Mouse (Mus musculus): ENCODE measurements at regions not wholly inside any gene's neighbourhood (a gene's known extent, or its start where the extent isn't known, plus 50 kb on each side); places are given as distances from the start of the nearest gene placed in this dataset.
"Not testable (repeated sequence)": the region's sequence is repeated elsewhere in the genome, so short reads cannot be mapped to it uniquely, and the experiment has no call there.

DNA sequence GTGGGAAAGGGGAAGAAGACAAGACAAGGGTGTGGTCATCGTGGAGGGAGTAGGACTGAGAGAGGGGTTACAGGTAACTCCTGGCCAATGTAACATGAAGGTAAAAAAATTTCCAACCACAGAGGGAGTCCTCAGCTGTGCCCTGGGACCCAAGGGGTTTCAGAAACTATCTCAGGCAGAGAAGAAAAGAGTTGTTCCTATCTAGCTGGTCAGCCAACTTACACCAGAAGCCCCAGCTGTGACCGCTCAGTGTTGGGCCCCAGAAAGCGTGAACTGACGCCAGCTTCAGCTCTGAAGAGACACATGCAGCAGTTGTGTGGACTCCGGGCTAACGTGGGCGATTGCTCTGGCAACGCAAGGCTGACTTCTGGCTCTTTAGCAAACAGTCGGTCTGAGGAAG is 52.2 kb downstream of the Rhob start:
- DNase-seq (ENCODE audit: low spot score in 2 of 2): no peak

DNA sequence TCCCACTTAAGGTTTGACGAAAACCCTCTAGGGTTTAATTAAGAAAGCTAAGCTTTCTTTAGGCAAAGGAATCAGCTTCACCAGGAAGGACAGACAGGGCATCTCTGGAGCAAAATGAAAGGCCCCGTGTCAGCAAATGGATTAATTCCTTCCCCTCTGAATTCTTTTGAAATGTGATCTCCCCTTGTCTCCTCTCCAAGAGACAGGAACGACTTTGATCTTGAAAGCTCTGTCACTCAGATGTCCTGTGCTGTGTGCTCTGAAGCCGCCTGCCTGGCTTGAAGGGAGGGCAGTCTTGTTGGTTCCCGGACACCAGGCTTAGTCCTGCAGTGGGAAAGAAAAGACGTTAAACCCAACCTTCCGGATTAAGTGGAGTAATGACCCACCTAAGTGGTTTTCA is 52.8 kb downstream of the Rhob start:
- no peak for DNase-seq (ENCODE audit: low spot score in 2 of 2)

DNA sequence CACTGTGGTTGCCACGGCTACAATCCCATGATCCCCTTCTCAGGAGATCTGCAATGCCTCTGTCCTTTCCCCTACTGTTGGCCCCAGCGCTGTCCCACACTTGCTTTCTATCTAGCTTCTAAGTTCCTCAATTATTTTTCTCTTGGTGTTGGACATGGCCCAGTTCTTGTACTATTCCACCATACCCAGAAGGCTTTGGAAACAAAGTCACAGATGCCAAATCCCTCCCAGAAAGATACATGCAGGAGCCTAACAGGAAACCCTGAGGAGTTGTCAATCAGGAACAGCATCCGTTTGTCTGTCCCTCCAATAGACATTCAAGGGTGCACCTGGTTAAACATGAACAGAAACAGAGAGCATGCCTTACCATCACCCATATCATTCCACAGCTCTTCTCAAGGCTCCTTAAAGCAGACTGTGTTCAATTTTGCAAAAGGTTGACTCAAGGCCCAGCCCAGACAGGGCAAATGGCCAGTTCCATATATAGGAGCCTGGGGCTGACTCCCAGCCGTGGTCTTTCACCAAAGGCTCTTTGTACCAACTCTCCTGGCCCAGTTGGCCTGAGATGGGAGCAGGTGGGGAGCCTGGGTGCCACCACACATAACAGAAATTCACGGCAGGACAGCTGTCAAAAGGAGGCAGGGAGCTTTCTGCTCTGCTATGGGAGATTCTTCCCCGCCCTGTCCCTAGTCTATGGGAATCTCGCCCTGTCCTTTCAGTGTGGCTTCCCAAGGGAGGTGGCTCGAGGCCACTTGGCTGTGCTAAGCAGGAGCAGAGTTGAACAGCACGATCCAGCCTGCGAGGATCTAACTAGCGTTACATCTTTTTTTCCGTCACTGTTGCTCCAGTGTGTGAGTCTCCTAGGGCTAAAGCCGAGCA is 54.6 kb downstream of the Rhob start:
- DNase-seq (ENCODE audit: low spot score in 2 of 2): no peak

DNA sequence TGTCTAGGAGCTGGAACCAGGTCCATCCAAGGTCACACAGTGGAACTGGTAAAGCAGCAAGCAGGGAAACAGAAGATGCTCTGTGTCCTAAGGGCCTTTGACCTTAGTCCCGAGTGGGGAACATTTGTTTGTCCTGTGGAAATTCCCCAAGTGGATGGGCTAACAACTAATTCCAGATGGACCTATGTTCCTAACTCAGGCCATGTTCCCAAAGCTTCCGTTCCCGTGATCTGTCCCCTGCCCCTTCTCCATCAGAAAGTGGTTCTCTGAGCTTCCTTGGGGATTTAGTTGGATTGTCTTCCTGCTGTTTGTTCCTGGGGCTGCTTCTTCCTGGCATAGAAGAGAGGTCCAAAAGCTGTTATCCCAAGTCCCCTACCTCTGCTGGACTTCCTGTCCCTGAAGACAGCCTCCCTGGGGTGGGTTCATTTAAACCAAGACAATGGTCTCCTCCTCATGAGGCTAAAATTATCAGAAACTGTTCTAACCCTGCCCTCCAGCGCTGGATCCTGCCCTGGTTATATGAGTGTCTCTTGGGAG is 55.8 kb downstream of the Rhob start:
- no peak for DNase-seq (ENCODE audit: low spot score in 2 of 2)

DNA sequence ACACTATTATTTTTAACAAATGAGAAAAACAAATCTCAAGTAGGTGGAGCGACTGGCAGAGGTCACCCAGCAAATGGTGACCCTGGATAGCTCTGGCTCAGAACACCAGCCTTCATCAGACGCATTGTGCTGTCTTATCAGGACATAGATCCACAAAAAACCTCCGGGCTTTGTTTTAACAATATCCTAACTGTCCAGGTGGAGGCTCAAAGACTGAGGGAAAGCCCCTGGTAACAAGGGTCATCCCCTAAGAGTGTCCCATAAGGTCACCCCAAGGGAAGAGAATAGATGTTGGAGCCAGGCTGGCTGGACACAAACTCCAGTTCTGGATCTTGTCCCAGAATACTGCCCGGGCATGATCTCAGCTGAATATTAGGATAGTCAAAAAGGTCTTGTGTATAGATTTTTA is 56.6 kb downstream of the Rhob start:
- DNase-seq (ENCODE audit: low spot score in 2 of 2): no peak

DNA sequence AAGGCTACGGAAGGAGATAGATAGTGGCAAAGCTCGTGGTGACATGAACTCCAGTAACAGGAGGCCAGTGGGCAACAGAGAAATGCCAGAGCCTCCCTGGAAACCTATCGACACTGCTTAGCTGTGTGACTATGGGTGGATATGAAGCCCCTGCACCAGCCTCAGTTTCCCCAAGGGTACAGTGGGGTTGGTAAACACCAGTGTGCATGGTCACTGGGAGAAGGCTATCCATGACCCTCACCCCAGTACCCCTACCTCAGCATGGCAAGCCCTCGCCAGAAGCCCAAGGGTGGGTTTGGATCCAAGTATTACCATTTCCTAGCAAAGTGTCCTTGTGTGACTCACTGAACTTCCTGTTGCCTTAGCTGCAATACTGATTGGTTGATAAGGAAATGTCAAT is 58.5 kb downstream of the Rhob start:
- no peak for DNase-seq (ENCODE audit: low spot score in 2 of 2)

DNA sequence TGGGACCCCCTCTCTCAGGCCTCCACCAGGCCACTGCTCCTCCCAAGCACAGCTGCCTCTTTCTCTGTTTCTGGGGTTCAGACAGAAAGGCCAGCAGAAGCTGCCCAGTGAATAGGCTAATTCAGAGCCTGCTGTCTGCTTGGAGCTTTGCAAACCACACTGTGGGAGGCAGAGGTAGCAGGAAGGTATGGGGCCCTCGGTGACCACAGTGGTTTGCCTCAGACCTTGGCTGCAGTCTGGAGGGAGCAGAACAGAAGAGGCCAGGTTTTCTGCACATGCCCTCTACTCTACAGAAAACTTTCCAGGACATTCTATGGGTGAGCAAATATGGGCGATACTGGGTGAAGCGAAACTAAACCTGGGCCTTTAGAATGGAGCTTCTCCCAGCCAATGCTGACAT is 59.4 kb downstream of the Rhob start:
- no peak for DNase-seq (ENCODE audit: low spot score in 2 of 2)

DNA sequence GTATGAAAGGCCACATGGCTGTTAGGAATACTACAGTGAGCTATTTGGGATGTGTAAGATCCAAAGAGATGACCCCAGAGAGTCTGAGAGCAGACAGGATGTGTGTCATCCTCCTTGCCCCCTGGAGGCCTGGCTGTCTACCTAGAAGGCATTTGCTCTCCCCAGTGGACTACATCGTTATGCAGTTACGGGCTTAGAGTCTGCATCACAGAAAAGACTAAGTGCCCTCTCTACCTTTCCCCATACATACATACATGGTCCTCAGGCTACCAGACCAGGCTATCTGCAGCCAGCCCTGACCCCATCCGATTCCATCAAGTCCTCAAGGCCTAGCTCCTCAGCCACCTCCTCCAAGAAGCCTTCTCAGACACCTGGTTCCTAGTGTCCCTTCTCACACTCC is 59.9 kb downstream of the Rhob start:
- DNase-seq (ENCODE audit: low spot score in 2 of 2): no peak

DNA sequence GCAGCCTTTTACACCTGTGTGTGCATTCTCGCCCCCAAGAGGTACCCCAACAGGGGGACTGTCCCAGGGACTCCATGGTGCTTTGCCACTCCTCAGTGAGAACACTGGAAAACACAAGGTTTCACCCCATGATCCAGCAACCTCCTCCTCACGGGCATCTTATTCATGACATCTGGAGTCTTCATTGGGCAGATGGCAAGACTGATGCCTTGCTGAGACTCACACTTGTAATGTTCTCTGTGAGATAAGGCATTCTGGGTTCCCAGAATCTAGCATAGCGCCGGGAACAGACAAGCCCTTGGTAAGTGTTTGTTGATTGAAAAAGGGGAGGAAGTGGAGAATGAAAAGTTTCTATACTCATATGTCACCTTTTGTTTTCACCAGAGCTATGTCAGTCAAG is 60.3 kb downstream of the Rhob start:
- DNase-seq (ENCODE audit: low spot score in 2 of 2): no peak

DNA sequence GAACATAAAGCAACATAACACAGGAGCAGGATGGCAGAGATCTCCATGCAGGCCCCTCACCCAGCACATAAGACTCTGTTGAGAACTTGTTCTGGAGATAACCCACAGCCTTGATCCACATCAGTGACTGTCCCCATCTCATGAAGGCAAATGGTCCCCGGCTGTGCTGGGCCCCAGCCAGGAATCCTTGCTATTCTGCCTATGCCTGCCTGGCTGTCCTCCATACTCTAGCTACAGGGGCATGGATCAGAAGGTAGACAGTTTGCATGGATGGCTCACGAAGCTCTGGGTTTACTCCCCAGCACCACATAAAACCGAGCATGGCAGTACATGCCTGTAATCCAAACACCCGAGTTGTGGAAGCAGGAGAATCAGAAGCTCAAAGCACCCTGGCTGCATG is 61.2 kb downstream of the Rhob start:
- DNase-seq (ENCODE audit: low spot score in 2 of 2): no peak

DNA sequence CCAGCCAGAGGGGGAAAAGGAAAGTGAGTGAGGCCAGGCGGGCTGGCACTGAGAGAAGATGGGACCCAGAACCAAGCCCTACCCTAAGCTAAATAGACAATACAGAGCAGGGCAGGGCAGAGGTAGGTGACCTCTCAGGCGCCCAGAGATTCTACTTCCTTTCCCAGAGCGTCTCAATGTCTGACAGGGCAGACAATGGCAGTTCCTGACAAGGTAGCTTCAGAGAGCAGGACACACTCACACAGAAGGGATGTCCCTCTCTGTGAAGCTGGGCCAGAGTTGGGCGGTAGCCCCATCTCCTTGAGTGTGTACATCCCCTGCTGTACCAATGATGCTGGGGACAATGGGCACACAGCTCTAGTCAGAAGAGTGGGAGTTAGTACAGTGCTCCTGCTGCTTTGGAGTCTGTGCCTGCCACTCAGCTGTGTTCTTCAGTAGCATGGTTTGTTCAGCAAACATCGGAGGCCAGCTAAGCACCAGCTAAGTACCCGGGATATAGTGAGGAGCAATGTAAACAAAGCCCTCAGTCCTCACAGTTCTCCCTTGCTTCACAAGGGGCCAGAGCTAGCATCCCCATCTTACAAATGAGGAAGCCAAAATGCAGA is 62.7 kb downstream of the Rhob start:
- no peak for DNase-seq (ENCODE audit: low spot score in 2 of 2)

DNA sequence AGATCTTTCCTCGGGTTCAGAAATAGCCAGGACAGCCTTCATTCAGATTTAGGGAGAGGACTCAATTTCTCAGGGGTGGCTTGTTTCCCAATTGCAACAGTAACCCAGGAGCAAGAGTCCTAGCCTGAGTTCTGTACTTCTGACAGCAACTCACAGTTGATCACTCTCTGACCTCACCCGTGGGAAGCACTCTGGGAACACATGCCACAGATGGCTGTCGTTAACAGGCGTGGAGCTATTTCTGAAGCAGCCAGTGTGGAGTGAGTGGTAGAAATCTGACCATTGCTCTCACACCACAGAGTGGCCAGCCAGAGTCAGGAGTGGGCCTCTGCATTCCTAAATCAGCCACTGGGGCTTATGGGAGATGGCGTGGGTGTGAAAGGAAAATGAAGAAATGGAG is 63.3 kb downstream of the Rhob start:
- DNase-seq (ENCODE audit: low spot score in 2 of 2): no peak

DNA sequence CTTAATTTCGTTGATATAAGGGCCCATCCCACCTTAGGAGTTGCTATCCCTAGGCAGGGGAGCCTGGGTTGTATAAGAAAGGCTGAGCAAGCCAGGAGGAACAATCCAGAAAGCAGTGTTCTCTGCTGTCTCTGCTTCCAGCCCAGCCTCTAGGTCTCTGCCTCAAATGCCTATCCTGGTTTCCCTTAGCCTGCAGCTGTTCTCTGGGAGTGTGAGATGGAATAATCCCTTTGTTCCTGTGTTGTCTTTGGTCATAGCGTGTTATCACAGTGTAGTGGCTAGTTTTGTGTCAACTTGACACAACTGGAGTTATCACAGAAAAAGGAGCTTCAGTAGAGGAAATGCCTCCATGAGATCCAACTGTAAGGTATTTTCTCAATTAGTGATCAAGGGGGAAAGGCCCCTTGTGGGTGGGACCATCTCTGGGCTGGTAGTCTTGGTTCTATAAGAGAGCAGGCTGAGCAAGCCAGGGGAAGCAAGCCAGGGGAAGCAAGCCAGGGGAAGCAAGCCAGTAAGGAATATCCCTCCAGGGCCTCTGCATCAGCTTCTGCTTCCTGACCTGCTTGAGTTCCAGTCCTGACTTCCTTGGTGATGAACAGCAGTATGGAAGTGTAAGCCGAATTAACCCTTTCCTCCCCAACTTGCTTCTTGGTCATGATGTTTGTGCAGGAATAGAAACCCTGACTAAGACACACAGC is 64.0 kb downstream of the Rhob start:
- DNase-seq (ENCODE audit: low spot score in 2 of 2): not testable (repeated sequence)

DNA sequence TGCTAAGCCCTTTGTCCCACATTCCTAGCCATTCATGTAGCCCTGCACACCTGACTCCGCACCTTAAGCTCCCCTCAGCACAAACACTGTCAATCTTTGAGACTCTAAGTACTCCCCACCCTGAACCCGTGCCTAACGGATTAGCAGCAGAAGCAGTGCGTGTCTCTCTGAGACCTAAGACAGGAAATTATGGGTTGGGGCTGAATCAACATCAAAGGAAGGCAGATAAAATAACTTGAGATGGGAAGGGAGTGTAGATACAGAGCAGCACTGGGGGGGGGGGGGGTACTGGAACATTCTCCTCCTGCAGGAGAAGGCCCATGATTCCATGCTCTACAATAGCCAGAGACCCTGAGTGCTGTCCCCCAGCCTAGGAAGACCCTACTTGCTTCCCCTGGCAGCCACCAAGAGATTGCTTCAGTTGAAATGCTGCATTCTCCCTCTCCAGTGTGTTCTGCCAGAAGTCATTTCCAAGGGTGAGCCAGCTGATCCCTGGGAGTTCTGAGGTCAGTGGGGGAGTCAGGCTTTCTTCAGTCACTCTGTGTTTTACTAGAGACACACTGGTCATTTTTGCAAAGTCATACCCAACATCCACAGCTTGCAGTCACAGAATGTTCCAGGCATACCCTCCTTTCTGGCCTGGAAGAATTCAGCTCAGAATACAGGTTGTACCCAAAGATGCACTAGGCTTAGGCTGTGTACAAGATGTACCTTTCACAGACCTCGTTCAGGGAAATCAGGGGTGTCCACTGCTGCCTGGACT is 71.4 kb downstream of the Rhob start:
- no peak for DNase-seq (ENCODE audit: low spot score in 2 of 2)

DNA sequence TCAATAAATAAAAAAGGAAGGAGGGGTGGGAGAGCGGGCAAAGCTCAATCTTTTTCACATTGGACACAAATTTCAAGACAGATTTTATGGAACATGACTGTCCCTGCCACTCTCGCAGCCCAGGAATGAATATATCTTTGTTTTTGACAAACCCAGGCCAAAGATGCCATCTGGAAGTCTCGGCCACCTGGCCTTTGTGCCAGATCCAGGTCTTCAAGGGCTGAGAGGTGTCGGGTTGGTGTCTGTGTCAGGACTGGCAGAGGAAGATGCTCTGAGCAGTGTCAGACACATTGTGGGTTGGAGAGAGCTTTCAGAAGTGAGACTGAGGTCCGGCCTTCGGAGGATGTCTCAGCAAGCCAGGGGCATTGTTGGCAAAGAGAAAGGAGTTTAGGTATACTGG is 75.3 kb downstream of the Rhob start:
- DNase-seq (ENCODE audit: low spot score in 2 of 2): no peak

DNA sequence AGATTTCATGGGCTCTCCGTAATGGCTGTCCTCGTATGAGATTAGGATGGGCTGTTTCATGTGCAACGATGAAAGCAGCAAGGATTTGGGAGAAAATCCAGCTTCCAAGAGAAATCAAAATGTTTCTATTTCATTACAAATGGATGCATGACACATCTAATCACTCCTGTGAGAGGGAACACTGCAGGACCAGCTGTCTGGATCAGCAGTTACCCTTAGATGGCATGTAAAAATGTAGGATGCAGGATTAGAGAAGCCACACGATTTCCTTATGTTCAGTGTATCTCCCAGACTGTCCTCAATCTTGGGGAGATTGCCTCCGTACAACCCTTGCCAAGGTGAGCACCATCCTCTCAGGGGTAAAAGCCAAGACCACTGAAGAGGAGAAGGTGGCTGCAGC is 77.1 kb downstream of the Rhob start:
- no peak for DNase-seq (ENCODE audit: low spot score in 2 of 2)

DNA sequence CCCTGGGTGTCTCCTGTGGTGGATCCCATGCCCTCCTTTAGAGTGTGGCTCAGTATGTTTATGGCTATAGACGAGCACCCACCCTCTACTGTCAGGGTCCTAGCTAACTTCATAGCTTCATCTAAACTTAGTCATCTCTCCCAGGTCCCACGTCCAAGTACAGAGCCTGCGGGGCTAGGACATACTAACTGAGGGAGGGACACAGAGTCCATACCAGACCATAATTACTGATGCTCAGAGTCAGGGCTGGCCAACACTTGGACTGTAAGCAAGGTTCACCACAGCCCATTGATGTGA is 78.6 kb downstream of the Rhob start:
- DNase-seq (ENCODE audit: low spot score in 2 of 2): no peak

DNA sequence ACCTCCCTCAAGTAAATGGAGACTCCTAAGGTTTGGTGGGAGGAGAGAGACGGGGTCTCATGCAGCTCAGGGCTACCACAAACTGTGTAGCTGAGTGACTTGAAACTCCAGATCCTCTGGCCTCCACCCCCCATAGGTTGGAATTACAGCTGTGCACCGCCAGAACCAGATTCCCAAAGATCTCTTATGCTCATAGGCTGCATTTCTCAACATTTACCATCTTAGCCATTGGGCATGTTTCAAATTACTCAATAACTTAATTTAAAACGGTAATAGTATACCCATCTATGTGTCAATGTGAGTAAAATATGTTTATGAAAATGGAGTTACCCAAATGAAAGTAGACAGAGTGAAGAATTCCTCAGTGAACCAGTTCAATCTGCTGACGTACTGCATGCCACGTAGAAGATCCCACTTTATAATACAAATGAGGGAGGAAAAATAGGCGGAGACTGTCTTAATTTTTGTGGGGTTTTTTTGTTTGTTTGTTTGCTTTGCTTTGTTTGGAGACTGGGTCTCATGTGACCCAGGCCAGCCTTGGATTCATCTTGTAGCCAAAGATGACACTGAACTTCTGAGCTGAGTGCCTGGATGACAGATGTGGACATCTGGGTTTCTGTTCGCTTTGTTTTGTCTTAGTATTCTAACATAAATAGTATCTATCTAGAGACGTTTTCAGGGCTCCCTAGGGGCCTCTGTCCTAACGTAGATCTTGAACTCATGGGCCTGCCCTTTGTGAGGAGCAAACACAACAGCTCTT is 79.1 kb downstream of the Rhob start:
- no peak for DNase-seq (ENCODE audit: low spot score in 2 of 2)

DNA sequence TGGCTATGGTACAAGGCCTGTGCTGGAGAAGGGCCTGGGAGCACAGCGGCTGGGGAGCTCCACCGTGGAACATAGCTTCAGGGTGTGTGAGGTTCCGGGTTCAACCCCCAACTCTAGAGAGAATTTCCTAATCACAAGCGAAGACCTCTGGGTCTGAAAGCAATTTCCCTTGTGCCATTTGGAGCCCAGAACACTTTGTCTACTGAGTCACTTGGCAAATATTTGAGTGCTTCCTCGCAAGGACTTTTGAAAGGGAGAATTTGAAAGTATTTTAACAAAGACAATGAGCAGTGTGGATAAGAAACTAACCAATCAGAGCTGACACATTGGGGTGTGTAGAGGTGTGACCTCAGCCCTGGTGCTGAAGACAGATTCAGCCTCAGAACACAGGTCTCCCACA is 80.9 kb downstream of the Rhob start:
- DNase-seq (ENCODE audit: low spot score in 2 of 2): no peak

DNA sequence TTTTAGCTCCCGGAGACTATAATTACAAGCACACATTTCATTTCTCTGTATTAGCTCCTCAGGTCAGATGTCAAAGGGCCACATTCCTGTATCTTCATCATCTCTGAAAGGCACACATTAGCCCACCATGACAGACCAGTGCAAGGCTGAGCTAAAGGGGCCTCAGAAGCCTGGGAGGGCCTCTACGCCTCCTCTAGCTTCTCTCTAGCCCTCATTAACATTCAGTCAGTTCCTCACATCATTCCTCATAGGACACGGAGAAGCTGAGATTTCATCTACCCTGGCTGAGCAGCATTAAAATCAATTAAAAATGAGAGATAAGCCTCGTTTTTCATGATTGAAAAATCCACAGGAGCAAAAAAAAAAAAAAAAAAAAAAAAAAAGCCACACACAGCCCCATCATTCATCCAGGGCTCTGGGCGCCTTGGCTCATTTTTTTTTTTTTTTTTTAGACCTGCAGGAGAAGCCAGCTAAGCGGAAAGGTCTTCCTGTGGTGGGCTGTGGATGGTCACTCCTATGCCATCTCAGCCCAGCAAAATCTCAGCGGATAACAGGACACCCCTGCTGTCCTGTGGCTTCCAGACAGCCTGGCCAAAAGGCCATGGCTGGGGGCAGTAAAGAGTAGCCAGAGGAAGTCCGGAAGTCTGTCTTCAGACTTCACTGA is 82.5 kb downstream of the Rhob start:
- no peak for DNase-seq (ENCODE audit: low spot score in 2 of 2)

DNA sequence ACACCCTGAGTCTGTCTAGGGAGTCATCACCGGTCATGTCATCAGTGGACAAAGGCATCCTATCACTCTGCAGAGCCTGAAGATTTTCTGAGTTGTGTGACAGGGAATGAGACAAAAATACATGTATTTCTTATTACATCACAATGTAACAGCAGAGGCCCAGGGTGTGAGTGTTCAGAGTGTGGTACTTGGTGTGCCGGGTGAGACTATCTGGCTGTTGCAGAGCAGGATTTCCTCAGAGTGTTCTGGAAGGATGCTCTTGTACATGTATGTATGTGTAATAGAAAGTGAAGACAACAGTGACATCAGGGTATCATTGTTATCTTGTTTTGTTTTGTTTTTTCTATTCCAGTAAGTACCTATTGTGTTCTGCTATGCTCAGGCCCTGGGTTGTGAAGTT is 87.7 kb downstream of the Rhob start:
- DNase-seq (ENCODE audit: low spot score in 2 of 2): no peak
